Mouse (Mus musculus) kidney, embryonic 14.5 days (tissue): ENCODE data around the gene Rnase4. TPM values are rescaled to one million over a fixed set of nuclear protein-coding genes. Genes with fewer than 3 reads are reported as not detected.
"Not testable (repeated sequence)": the region's sequence is repeated elsewhere in the genome, so short reads cannot be mapped to it uniquely, and the experiment has no call there.

Experiments
- ATAC-seq: fragments of 200-750 bp; cut with Nextera tagmentation; 2 replicates; pipeline ENCODE4 v1.8.0; 2017; ENCODE audit warnings: moderate number of reproducible peaks, mild to moderate bottlenecking, moderate TSS enrichment, moderate library complexity; ENCODE audit not compliant: low FRiP score, low TSS enrichment
- H3K27ac ChIP-seq: fragments of 300-500 bp; sonication (generic); 2 replicates; pipeline ENCODE4 v1.5.1; 2014; ENCODE audit warnings: low read depth, mild to moderate bottlenecking, low read length, moderate library complexity, mixed read lengths
- H3K27me3 ChIP-seq: fragments of 300-500 bp; sonication (generic); 2 replicates; pipeline ENCODE4 v1.6.1; 2014; ENCODE audit warnings: mild to moderate bottlenecking, low read length; ENCODE audit not compliant: control insufficient read depth, insufficient read depth
- H3K36me3 ChIP-seq: fragments of 300-500 bp; sonication (generic); 2 replicates; pipeline ENCODE4 v1.6.1; 2014; ENCODE audit warnings: low read length, mixed read lengths; ENCODE audit not compliant: control insufficient read depth, insufficient read depth
- H3K4me1 ChIP-seq: fragments of 300-500 bp; sonication (generic); 2 replicates; pipeline ENCODE4 v1.6.1; 2014; ENCODE audit warnings: low read length, mixed read lengths; ENCODE audit not compliant: control insufficient read depth, insufficient read depth
- H3K4me2 ChIP-seq: fragments of 300-500 bp; sonication (generic); replicated peaks from 2 replicates; pipeline ENCODE4 v1.6.1; 2014; ENCODE audit warnings: low read depth, mild to moderate bottlenecking, low read length
- H3K4me3 ChIP-seq: fragments of 300-500 bp; sonication (generic); 2 replicates; pipeline ENCODE4 v1.5.1; 2014; ENCODE audit warnings: mild to moderate bottlenecking, low read length
- H3K9ac ChIP-seq: fragments of 300-500 bp; sonication (generic); 2 replicates; pipeline ENCODE4 v1.6.1; 2014; ENCODE audit warnings: low read depth, mild to moderate bottlenecking, low read length, moderate library complexity
- H3K9me3 ChIP-seq: fragments of 300-500 bp; sonication (generic); 2 replicates; pipeline ENCODE4 v1.6.1; 2016; ENCODE audit warnings: low read length; ENCODE audit not compliant: control insufficient read depth
- WGBS: fragments of 180-500 bp; shearing (Covaris S2); extraction: QIAGEN DNeasy Blood & Tissue Kit; methylation state at CpG from one replicate; pipeline ENCODE4 v1.1.7; 2014; 5-methylcytosine and 5-hydroxymethylcytosine counted together
- polyA plus RNA-seq: library from polyadenylated mRNA; unstranded; fragments of >200 nt; fragmentation: Nextera tagmentation; extraction: Ambion mirVana; gene quantifications from 2 replicates; pipeline ENCODE4 v1.2.1, GENCODE M21; 2014

Rnase4 gene
- polyA plus RNA-seq, 1 experiment from 2014 or later = 38.9 TPM

- no peak overlapping the region for H3K4me2 ChIP-seq
- no peaks in the 10 kb centered on the region for H3K36me3 ChIP-seq
- 76% methylated on average over 5 of the region's 5 CpGs for WGBS
- peaks cover 5% of the 10 kb centered on the region; the same call in 1 of the 2 replicates for H3K4me1 ChIP-seq
- no peak overlapping the region for H3K27ac ChIP-seq
- no peak overlapping the region for H3K9ac ChIP-seq
- H3K27me3 ChIP-seq = no peaks in the 10 kb centered on the region
- H3K4me3 ChIP-seq = no peak overlapping the region
- ATAC-seq = no peak
- H3K9me3 ChIP-seq = no peaks in the 10 kb centered on the region
These were observed 3.4 kb downstream of the Rnase4 start for GRCm38 (mm10) chr14:51094096-51094875.

DNA sequence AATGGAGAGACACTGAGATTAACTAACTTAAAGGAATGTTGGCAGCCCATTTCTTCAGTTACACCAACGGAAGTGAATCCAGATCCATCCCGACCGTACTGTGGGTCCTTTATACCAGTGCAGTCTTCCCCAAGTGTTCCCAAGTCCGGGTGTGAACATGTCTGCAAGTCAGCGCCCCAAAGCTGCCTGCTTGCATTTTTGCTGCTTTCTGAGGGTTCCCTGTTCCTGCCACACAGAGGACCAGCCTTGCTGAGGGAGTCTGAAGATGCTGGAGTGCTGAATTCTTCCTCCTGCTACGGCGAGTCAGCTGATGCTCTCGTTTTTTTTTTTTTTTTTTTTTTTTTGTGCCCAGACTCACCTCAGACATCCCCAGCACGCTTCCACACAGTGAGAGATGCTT, 4.0 kb downstream of the Rnase4 start:
- H3K4me2 ChIP-seq = no peak overlapping the region
- WGBS = 76% methylated on average over 9 of the region's 9 CpGs
- no peaks in the 10 kb centered on the region for H3K9me3 ChIP-seq
- H3K36me3 ChIP-seq = no peaks in the 10 kb centered on the region
- H3K27ac ChIP-seq = no peak overlapping the region
- peaks cover 5% of the 10 kb centered on the region; the same call in 1 of the 2 replicates for H3K4me1 ChIP-seq
- no peak for ATAC-seq
- H3K9ac ChIP-seq = no peak overlapping the region
- H3K27me3 ChIP-seq = no peaks in the 10 kb centered on the region
- no peak overlapping the region for H3K4me3 ChIP-seq

DNA sequence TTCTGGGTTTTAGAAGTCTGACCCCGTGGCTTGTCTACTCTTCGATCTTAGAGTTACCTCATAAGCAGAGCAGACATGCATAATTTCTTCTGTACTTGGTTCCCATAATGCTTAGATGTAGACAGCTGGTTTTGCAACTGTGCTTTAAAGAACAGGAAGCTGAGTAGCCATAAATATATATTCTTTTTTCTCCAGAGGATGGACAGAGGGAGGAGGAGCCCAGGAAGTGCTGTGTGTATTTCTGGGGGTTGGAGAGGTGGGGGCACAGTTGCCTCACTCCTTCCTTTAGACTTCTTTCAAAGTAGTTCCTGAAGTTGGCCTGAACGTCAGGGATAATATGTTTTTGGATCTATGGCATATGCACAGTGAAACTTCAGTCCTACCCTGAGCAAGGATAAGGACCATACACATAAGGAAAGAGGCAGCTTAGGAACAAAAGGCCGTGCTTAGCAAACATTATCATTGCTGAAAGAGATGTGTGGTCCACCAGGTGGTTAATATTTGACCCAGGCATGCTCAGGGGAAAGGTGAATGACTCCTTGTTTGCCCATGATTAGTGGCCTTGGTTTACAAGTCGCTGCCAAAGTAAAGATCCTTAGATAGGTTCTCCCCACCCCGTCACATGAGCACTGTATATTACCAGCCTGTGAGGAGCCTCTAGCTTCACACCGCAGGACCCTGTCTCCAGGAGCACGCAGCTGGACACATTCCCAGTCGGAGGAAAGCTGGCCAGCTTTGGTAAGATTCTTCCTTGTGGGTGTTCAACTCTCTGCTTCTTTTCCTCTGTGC, 5.1 kb downstream of the Rnase4 start:
- Histone ChIP-seq H3K36me3 (no peaks in the 10 kb centered on the region), H3K4me3 (no peak overlapping the region), H3K27ac (peak overlapping the region; percentile 49; the same call in 1 of the 2 replicates), H3K9me3 (no peaks in the 10 kb centered on the region), H3K9ac (no peak overlapping the region), H3K4me1 (peaks cover 5% of the 10 kb centered on the region; the same call in 1 of the 2 replicates), H3K4me2 (no peak overlapping the region), H3K27me3 (no peaks in the 10 kb centered on the region)
- ATAC-seq = no peak
- 52% methylated on average over 9 of the region's 9 CpGs for WGBS

- peak; percentile 38; the same call in 1 of the 2 replicates for ATAC-seq
- not testable (repeated sequence) for H3K27me3 ChIP-seq
These were observed 7.4 kb downstream of the Rnase4 start for GRCm38 (mm10) chr14:51098300-51098699.

DNA sequence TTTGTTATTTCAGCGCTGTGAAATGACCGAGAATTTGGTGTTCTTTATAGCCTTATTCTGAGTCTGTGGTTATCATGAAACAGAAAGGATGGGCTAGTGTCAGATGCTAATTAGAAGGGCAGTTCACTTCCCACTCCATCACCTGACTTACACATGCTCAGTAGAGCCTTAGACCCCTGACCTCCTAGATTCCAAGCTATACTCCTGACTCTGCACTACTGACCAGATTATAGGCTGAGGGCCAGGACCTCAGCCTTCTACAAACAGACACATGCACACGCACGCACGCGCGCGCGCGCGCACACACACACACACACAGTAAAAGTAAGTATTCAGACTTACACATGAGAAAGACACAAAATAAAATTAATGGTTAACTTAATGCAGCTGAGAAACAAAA, 8.0 kb downstream of the Rnase4 start:
- no peak overlapping the region for H3K27ac ChIP-seq

More at GRCm38 (mm10) chr14:51098300-51098699, 7.4 kb downstream of the Rnase4 start:
- H3K4me2 ChIP-seq, H3K27ac ChIP-seq, H3K4me3 ChIP-seq, H3K9ac ChIP-seq, H3K4me1 ChIP-seq, H3K36me3 ChIP-seq, H3K9me3 ChIP-seq: not testable (repeated sequence)
- 22% methylated on average over 1 of the region's 1 CpGs for WGBS

DNA sequence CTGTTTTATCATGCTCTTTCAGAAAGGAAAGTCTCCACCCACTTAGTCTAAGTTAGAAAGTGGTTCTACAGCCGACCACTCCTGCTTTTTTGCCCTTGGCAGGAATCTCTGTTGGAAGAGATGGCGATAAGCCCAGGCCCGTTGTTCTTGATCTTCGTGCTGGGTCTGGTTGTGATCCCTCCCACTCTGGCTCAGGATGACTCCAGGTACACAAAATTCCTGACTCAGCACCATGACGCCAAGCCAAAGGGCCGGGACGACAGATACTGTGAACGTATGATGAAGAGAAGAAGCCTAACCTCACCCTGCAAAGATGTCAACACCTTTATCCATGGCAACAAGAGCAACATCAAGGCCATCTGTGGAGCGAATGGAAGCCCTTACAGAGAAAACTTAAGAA, 10.4 kb downstream of the Rnase4 start:
- H3K4me2 ChIP-seq = no peak overlapping the region
- H3K4me1 ChIP-seq = no peaks in the 10 kb centered on the region
- no peaks in the 10 kb centered on the region for H3K36me3 ChIP-seq
- H3K27ac ChIP-seq = no peak overlapping the region
- H3K9me3 ChIP-seq = no peaks in the 10 kb centered on the region
- H3K27me3 ChIP-seq = no peaks in the 10 kb centered on the region
- WGBS = 85% methylated on average over 9 of the region's 9 CpGs
- no peak for ATAC-seq
- no peak overlapping the region for H3K4me3 ChIP-seq
- H3K9ac ChIP-seq = no peak overlapping the region

More for the DNA sequence above, 8.0 kb downstream of the Rnase4 start:
- no peaks in the 10 kb centered on the region for H3K4me1 ChIP-seq
- no peak overlapping the region for H3K9ac ChIP-seq
- H3K36me3 ChIP-seq = no peaks in the 10 kb centered on the region
- H3K4me2 ChIP-seq = no peak overlapping the region
- 95% methylated on average over 11 of the region's 11 CpGs for WGBS
- no peak overlapping the region for H3K4me3 ChIP-seq
- H3K27me3 ChIP-seq = no peaks in the 10 kb centered on the region
- no peaks in the 10 kb centered on the region for H3K9me3 ChIP-seq
- no peak for ATAC-seq

- no peak overlapping the region for H3K4me3 ChIP-seq
These were observed 12.3 kb downstream of the Rnase4 start for GRCm38 (mm10) chr14:51103217-51103616.

GRCm38 (mm10) chr14:51104366-51104765, 13.5 kb downstream of the Rnase4 start:
- ATAC-seq = no peak
- Histone ChIP-seq H3K9ac (no peak overlapping the region), H3K27me3 (no peaks in the 10 kb centered on the region), H3K36me3 (no peaks in the 10 kb centered on the region), H3K4me3 (no peak overlapping the region), H3K4me1 (no peaks in the 10 kb centered on the region), H3K27ac (no peak overlapping the region), H3K9me3 (no peaks in the 10 kb centered on the region), H3K4me2 (no peak overlapping the region)
- 95% methylated on average over 2 of the region's 2 CpGs for WGBS

More at GRCm38 (mm10) chr14:51103217-51103616, 12.3 kb downstream of the Rnase4 start:
- WGBS = 66% methylated on average over 3 of the region's 3 CpGs
- Histone ChIP-seq H3K9me3 (no peaks in the 10 kb centered on the region), H3K9ac (no peak overlapping the region), H3K36me3 (no peaks in the 10 kb centered on the region), H3K27ac (no peak overlapping the region), H3K4me2 (no peak overlapping the region), H3K4me1 (no peaks in the 10 kb centered on the region), H3K27me3 (no peaks in the 10 kb centered on the region)
- no peak for ATAC-seq

DNA sequence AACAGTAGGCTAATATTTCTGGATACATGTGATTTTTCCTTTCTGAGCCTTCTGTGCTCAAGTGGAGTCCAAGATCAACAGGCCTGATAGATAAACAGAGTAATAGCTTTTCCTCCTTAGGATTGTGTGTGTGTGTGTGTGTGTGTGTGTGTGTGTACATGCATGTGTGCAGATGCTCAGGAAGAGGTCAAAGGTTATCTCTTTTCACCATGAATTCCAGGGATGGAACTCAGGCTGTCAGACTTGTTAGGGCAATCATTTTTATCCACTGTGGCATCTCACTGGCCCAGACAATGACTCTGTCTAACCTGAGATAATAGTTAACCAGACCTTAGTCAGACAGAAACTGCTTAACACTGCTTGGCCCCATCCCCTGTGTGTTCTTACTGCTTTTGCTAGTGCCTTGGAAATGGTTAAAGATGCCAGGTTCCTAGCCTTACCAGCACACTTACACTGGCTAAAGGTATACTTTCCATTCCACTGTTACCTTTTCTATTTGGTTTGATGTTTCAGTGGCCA, 15.6 kb downstream of the Rnase4 start:
- H3K4me3 ChIP-seq = no peak overlapping the region
- no peaks in the 10 kb centered on the region for H3K36me3 ChIP-seq
- H3K4me1 ChIP-seq = no peaks in the 10 kb centered on the region
- H3K9me3 ChIP-seq = no peaks in the 10 kb centered on the region
- no peak overlapping the region for H3K4me2 ChIP-seq
- no peaks in the 10 kb centered on the region for H3K27me3 ChIP-seq
- ATAC-seq = no peak
- H3K27ac ChIP-seq = no peak overlapping the region
- no peak overlapping the region for H3K9ac ChIP-seq
